Mouse (Mus musculus) v-Abl transformed pro-B cells (cell line): ENCODE results near the gene BC107364.
"Not testable (repeated sequence)": the region's sequence is repeated elsewhere in the genome, so short reads cannot be mapped to it uniquely, and the experiment has no call there.

ENCODE experiments used
- in situ Hi-C, 2 experiments: fragments of 400-800 bp; cut with MboI; formaldehyde crosslinking; loops; one replicate each; pipeline ENCODE4 v1.15.1; 2025; ENCODE audit not compliant: unreplicated experiment in 2 of 2

BC107364 gene

GRCm38 (mm10) chr3:96459757-96460567, 7.9 kb upstream of the BC107364 start:
- in situ Hi-C loops, result not testable (repeated sequence)

GRCm38 (mm10) chr3:96458886-96459439, 6.9 kb upstream of the BC107364 start:
- in situ Hi-C loops, result not testable (repeated sequence)

GRCm38 (mm10) chr3:96458008-96458407, 5.9 kb upstream of the BC107364 start:
- in situ Hi-C loops, result not testable (repeated sequence)

- in situ Hi-C loops, result not testable (repeated sequence)
These were observed 847 bp downstream of the BC107364 start for GRCm38 (mm10) chr3:96451181-96451737.

GRCm38 (mm10) chr3:96450586-96450896, 1.6 kb downstream of the BC107364 start:
- in situ Hi-C loops, result not testable (repeated sequence)

GRCm38 (mm10) chr3:96449762-96450585, 2.1 kb downstream of the BC107364 start:
- in situ Hi-C loops, result loop anchor here in 1 of 2 experiments (25.0 kb wide), 1 partner anchor 388 kb away; the partner anchor contains the start of gene Vps45

- in situ Hi-C loops, result loop anchor here in 1 of 2 experiments (25.0 kb wide), 1 partner anchor 383 kb away; the partner anchor contains the start of gene Vps45
These were observed 6.7 kb downstream of the BC107364 start for GRCm38 (mm10) chr3:96445436-96445835.

GRCm38 (mm10) chr3:96440578-96440977, 11.5 kb downstream of the BC107364 start:
- in situ Hi-C loops, result loop anchor here in 1 of 2 experiments (25.0 kb wide), 1 partner anchor 378 kb away; the partner anchor contains the start of gene Vps45

- in situ Hi-C loops, result loop anchor here (5.0 to 25.0 kb wide), 3 partner anchors 111 to 373 kb away; partner anchors contain the start of gene Vps45 (in 1 of the 2)
These were observed 16.5 kb downstream of the BC107364 start for GRCm38 (mm10) chr3:96435557-96436091.

- in situ Hi-C loops, result loop anchor here (5.0 to 25.0 kb wide), 3 partner anchors 105 to 370 kb away; partner anchors contain the start of gene Vps45 (in 1 of the 2)
These were observed 19.9 kb downstream of the BC107364 start for GRCm38 (mm10) chr3:96432207-96432606.

GRCm38 (mm10) chr3:96429819-96430132, 22.3 kb downstream of the BC107364 start:
- in situ Hi-C loops, result loop anchor here (5.0 to 25.0 kb wide), 4 partner anchors 73 to 367 kb away; partner anchors contain the start of gene Vps45 (in 1 of the 2)

GRCm38 (mm10) chr3:96428941-96429818, 22.9 kb downstream of the BC107364 start:
- in situ Hi-C loops, result loop anchor here in 1 of 2 experiments (5.0 to 25.0 kb wide), 2 partner anchors 73 to 367 kb away; partner anchors contain the start of gene Vps45

- in situ Hi-C loops, result loop anchor here in 1 of 2 experiments (5.0 to 25.0 kb wide), 2 partner anchors 74 to 366 kb away; partner anchors contain the start of gene Vps45
These were observed 24.2 kb downstream of the BC107364 start for GRCm38 (mm10) chr3:96427761-96428462.

GRCm38 (mm10) chr3:96427311-96427710, 24.8 kb downstream of the BC107364 start:
- in situ Hi-C loops, result loop anchor here in 1 of 2 experiments (5.0 to 25.0 kb wide), 2 partner anchors 75 to 365 kb away; partner anchors contain the start of gene Vps45

GRCm38 (mm10) chr3:96426268-96426667, 25.8 kb downstream of the BC107364 start:
- in situ Hi-C loops, result loop anchor here in 1 of 2 experiments (5.0 to 25.0 kb wide), 2 partner anchors 76 to 364 kb away; partner anchors contain the start of gene Vps45

- in situ Hi-C loops, result not testable (repeated sequence)
These were observed 27.7 kb downstream of the BC107364 start for GRCm38 (mm10) chr3:96424447-96424846.

- in situ Hi-C loops, result no loop called here
These were observed 28.2 kb downstream of the BC107364 start for GRCm38 (mm10) chr3:96423889-96424288.

- in situ Hi-C loops, result no loop called here
These were observed 31.3 kb downstream of the BC107364 start for GRCm38 (mm10) chr3:96420796-96421195.
